Mouse (Mus musculus) liver, embryonic 12.5 days (tissue): ENCODE measurements around the gene Ap1m2. TPM values are rescaled to one million over a fixed set of nuclear protein-coding genes. Genes with fewer than 3 reads are reported as not detected.
"Not testable (repeated sequence)": the region's sequence is repeated elsewhere in the genome, so short reads cannot be mapped to it uniquely, and the experiment has no call there.

Experiments
- ATAC-seq: fragments of 200-750 bp; cut with Nextera tagmentation; 2 replicates; pipeline ENCODE4 v1.8.0; 2017; ENCODE audit warnings: moderate number of reproducible peaks, mild to moderate bottlenecking, moderate library complexity
- H3K27ac ChIP-seq: fragments of 300-500 bp; sonication (generic); 2 replicates; pipeline ENCODE4 v1.5.1; 2016; ENCODE audit warnings: mild to moderate bottlenecking
- H3K27me3 ChIP-seq: fragments of 300-500 bp; sonication (generic); replicated peaks from 2 replicates; pipeline ENCODE4 v1.6.1; 2016; ENCODE audit warnings: mild to moderate bottlenecking, moderate library complexity
- H3K36me3 ChIP-seq: fragments of 300-500 bp; sonication (generic); 2 replicates; pipeline ENCODE4 v1.6.1; 2016; ENCODE audit warnings: mild to moderate bottlenecking, moderate library complexity
- H3K4me1 ChIP-seq: fragments of 300-500 bp; sonication (generic); 2 replicates; pipeline ENCODE4 v1.6.1; 2016
- H3K4me2 ChIP-seq: fragments of 300-500 bp; sonication (generic); 2 replicates; pipeline ENCODE4 v1.6.1; 2016; ENCODE audit warnings: mild to moderate bottlenecking, moderate library complexity
- H3K4me3 ChIP-seq: fragments of 300-500 bp; sonication (generic); 2 replicates; pipeline ENCODE4 v1.5.1; 2016; ENCODE audit warnings: mild to moderate bottlenecking, moderate library complexity
- H3K9ac ChIP-seq: fragments of 300-500 bp; sonication (generic); 2 replicates; pipeline ENCODE4 v1.6.1; 2016; ENCODE audit warnings: mild to moderate bottlenecking, moderate library complexity
- H3K9me3 ChIP-seq: fragments of 300-500 bp; sonication (generic); replicated peaks from 2 replicates; pipeline ENCODE4 v1.6.1; 2016; ENCODE audit warnings: mild to moderate bottlenecking, moderate library complexity
- WGBS: fragments of 180-500 bp; shearing (Covaris S2); methylation state at CpG from one replicate; pipeline ENCODE4 v1.1.7; 2016; ENCODE audit not compliant: insufficient replicate concordance; 5-methylcytosine and 5-hydroxymethylcytosine counted together
- polyA plus RNA-seq: library from polyadenylated mRNA; unstranded; fragments of >200 nt; fragmentation: Nextera tagmentation; extraction: Ambion mirVana; gene quantifications from 2 replicates; pipeline ENCODE4 v1.2.1, GENCODE M21; 2016

Gene Ap1m2
- polyA plus RNA-seq, 1 experiment from 2014 or later = 0.25 TPM

DNA sequence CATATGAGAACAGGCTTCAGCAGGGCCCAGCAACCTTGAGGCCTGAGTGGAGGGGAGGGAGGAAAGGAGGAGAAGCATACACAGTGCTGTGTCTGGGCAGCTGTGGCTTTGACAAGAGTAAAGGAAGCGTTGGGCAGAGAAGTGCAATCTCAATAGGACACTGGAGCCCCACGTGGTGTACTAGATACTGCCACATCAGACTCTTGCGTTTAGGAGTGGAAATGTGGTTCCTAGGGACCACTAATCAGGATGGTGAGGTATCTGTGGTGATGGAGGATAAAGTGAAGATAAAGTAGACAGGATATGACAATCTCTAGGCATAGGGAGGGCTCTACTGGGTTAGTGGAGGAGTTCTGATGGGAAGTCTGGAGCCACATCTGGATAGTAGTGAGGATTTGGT, 25.4 kb downstream of the Ap1m2 start:
- WGBS = 11% methylated on average over 3 of the region's 3 CpGs
- Histone ChIP-seq H3K27me3 (no peaks in the 10 kb centered on the region), H3K36me3 (peaks cover 60% of the 10 kb centered on the region), H3K4me3 (peak overlapping the region; percentile 83), H3K4me1 (peaks cover 55% of the 10 kb centered on the region), H3K9me3 (no peaks in the 10 kb centered on the region), H3K9ac (peak overlapping the region; percentile 84), H3K4me2 (peak overlapping the region; percentile 83), H3K27ac (peak overlapping the region; percentile 86)
- no peak for ATAC-seq

- Histone ChIP-seq H3K4me2 (no peak overlapping the region), H3K9ac (no peak overlapping the region), H3K27ac (peak overlapping the region; percentile 33; the same call in 1 of the 2 replicates), H3K4me3 (no peak overlapping the region), H3K4me1 (peaks cover 41% of the 10 kb centered on the region), H3K36me3 (peaks cover 80% of the 10 kb centered on the region), H3K9me3 (no peaks in the 10 kb centered on the region), H3K27me3 (no peaks in the 10 kb centered on the region)
- no peak for ATAC-seq
- WGBS = 78% methylated on average over 3 of the region's 3 CpGs
Measured at GRCm38 (mm10) chr9:21283994-21284393, 28.1 kb downstream of the Ap1m2 start.

DNA sequence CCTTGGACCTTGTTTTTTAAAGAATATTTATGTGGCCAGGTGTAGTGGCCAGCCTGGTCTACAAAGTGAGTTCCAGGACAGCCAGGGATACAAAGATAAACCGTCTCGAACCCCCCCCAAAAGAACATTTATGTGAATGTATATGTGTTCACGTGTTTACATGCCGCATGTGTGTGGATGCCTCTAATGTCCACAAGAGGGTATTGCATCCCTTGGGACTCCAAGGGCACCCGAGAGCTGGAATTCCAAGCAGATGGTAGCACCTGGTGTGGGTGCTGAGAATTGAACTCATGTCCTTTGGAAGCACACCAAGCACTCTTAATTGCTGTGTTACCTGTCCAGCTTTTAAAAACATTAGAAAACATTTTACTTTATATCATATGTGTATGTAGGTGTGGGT, 28.5 kb downstream of the Ap1m2 start:
- H3K9me3 ChIP-seq = no peaks in the 10 kb centered on the region
- no peak overlapping the region for H3K9ac ChIP-seq
- no peak overlapping the region for H3K4me2 ChIP-seq
- peaks cover 80% of the 10 kb centered on the region for H3K36me3 ChIP-seq
- no peak overlapping the region for H3K27ac ChIP-seq
- H3K27me3 ChIP-seq = no peaks in the 10 kb centered on the region
- H3K4me1 ChIP-seq = peaks cover 37% of the 10 kb centered on the region
- WGBS = 85% methylated on average over 5 of the region's 5 CpGs
- H3K4me3 ChIP-seq = no peak overlapping the region
- no peak for ATAC-seq

DNA sequence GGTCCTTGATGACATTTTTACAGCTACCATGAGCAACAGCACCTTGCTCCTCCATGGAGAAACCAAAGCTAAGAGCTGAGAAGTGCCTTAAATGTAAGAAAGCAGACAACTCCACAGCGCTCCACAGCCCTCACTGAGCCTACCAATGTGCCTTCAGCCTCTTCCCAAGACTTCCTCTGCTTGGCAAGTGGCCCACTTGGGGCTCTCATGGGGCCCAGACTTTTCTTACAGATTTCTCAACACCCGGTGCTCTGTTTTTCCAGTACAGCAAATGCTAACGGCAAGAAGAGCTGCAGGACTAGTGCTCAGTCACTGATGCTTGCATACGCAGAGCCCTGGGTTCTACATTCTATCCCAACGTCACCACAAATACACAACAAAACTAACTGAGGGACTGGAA, 34.4 kb downstream of the Ap1m2 start:
- Histone ChIP-seq H3K36me3 (peaks cover 98% of the 10 kb centered on the region), H3K4me1 (peaks cover 28% of the 10 kb centered on the region), H3K9ac (no peak overlapping the region), H3K9me3 (no peaks in the 10 kb centered on the region), H3K27ac (no peak overlapping the region), H3K27me3 (no peaks in the 10 kb centered on the region), H3K4me2 (no peak overlapping the region), H3K4me3 (no peak overlapping the region)
- ATAC-seq = no peak
- WGBS = 90% methylated on average over 5 of the region's 5 CpGs

GRCm38 (mm10) chr9:21276307-21276706, 35.8 kb downstream of the Ap1m2 start:
- 80% methylated on average over 8 of the region's 8 CpGs for WGBS
- Histone ChIP-seq H3K4me1 (peaks cover 28% of the 10 kb centered on the region), H3K27me3 (no peaks in the 10 kb centered on the region), H3K4me2 (no peak overlapping the region), H3K9me3 (no peaks in the 10 kb centered on the region), H3K4me3 (no peak overlapping the region), H3K27ac (peak overlapping the region; percentile 70), H3K36me3 (peaks cover 99% of the 10 kb centered on the region), H3K9ac (no peak overlapping the region)
- no peak for ATAC-seq

DNA sequence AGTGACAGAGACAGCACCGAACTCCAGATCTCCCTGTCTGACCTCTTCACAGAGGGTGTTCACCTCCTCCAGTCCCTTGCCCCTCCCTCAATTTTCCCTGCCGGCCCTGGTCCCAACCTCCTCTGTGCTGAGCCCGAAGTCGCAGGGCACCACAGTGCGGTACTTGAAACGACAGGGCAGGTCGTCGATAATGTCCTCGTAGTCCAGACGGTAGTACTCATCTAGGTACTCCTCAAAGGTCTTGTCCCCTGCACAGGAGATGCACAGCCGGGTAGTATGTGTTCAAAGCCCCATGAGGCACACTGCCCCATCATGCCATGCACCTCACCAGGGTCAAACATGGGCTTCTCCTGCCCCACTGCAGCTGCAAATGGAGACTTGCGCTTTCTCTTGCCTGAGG, 36.4 kb downstream of the Ap1m2 start:
- Histone ChIP-seq H3K36me3 (peaks cover 99% of the 10 kb centered on the region), H3K9ac (peak overlapping the region; percentile 31; the same call in 1 of the 2 replicates), H3K9me3 (no peaks in the 10 kb centered on the region), H3K4me2 (no peak overlapping the region), H3K4me3 (no peak overlapping the region), H3K4me1 (peaks cover 28% of the 10 kb centered on the region), H3K27ac (peak overlapping the region; percentile 70), H3K27me3 (no peaks in the 10 kb centered on the region)
- WGBS = 90% methylated on average over 12 of the region's 12 CpGs
- 0 out of 2 replicates have a peak, but pooled peaks have one; percentile 2 for ATAC-seq

- peak; percentile 67 for ATAC-seq
- WGBS = 68% methylated on average over 7 of the region's 7 CpGs
- H3K9ac ChIP-seq = peak overlapping the region; percentile 31; the same call in 1 of the 2 replicates
Measured at GRCm38 (mm10) chr9:21275013-21275710, 37.0 kb downstream of the Ap1m2 start.

GRCm38 (mm10) chr9:21274336-21274735, 37.8 kb downstream of the Ap1m2 start:
- Histone ChIP-seq H3K4me1 (peaks cover 28% of the 10 kb centered on the region), H3K36me3 (peaks cover 99% of the 10 kb centered on the region), H3K4me3 (no peak overlapping the region), H3K27me3 (no peaks in the 10 kb centered on the region), H3K9me3 (no peaks in the 10 kb centered on the region), H3K4me2 (no peak overlapping the region), H3K27ac (peak overlapping the region; percentile 70; the same call in 1 of the 2 replicates), H3K9ac (no peak overlapping the region)
- 70% methylated on average over 3 of the region's 3 CpGs for WGBS
- ATAC-seq = no peak

More at GRCm38 (mm10) chr9:21275013-21275710, 37.0 kb downstream of the Ap1m2 start:
- Histone ChIP-seq H3K4me2 (peak overlapping the region; percentile 23; the same call in 1 of the 2 replicates), H3K27ac (peak overlapping the region; percentile 70), H3K36me3 (peaks cover 99% of the 10 kb centered on the region), H3K4me3 (0 out of 2 replicates have a peak overlapping the region, but pooled peaks have one; percentile 4), H3K9me3 (no peaks in the 10 kb centered on the region), H3K27me3 (no peaks in the 10 kb centered on the region), H3K4me1 (peaks cover 28% of the 10 kb centered on the region)

GRCm38 (mm10) chr9:21273520-21274228, 38.5 kb downstream of the Ap1m2 start:
- peak overlapping the region; percentile 70; the same call in 1 of the 2 replicates for H3K27ac ChIP-seq
- H3K9ac ChIP-seq = no peak overlapping the region
- H3K27me3 ChIP-seq = no peaks in the 10 kb centered on the region
- H3K4me2 ChIP-seq = no peak overlapping the region
- no peaks in the 10 kb centered on the region for H3K9me3 ChIP-seq
- 75% methylated on average over 7 of the region's 7 CpGs for WGBS
- no peak for ATAC-seq
- H3K4me1 ChIP-seq = peaks cover 35% of the 10 kb centered on the region
- peaks cover 99% of the 10 kb centered on the region for H3K36me3 ChIP-seq
- no peak overlapping the region for H3K4me3 ChIP-seq

DNA sequence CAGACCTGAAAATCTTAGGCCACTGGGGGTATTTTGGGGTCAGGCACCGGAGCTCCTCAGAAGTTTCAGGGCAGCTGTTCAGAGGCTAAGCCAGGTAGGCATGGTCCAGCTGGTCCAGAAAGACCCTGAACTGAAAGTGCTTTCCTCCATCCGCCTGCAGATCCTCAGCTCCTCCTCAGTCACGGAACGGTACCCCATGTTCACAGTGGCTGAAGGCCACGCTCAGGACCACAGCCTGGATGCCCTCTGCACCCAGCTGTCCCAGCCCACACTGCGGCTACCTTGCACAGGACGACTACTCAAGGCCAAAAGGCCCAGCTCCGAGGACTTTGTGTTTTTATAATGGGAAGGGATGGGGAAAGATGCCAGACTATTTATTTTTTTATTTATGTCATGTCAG, 39.0 kb downstream of the Ap1m2 start:
- Histone ChIP-seq H3K36me3 (peaks cover 100% of the 10 kb centered on the region), H3K4me1 (peaks cover 40% of the 10 kb centered on the region), H3K4me3 (no peak overlapping the region), H3K9ac (no peak overlapping the region), H3K9me3 (no peaks in the 10 kb centered on the region), H3K27me3 (no peaks in the 10 kb centered on the region), H3K4me2 (no peak overlapping the region), H3K27ac (0 out of 2 replicates have a peak overlapping the region, but pooled peaks have one; percentile 70)
- ATAC-seq = no peak
- WGBS = 83% methylated on average over 8 of the region's 8 CpGs

DNA sequence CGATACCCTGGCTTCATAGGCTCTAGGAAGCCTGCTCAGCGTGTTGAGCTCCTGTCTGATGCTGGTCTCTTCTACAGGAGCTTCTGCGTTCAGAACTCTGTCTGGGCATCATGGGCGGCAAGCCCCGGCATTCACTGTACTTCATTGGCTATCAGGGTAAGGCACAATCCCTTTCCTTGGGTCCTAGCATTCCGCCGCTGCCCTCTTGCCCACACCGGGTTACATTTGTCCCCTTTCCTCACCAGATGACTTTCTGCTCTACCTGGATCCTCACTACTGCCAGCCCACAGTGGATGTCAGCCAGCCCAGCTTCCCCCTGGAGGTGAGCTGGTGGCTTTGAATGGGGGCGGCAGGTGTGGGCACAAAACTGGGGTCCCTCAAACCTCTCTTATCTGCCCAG, 39.7 kb downstream of the Ap1m2 start:
- H3K4me2 ChIP-seq = no peak overlapping the region
- ATAC-seq = no peak
- H3K27ac ChIP-seq = no peak overlapping the region
- H3K4me3 ChIP-seq = no peak overlapping the region
- peaks cover 100% of the 10 kb centered on the region for H3K36me3 ChIP-seq
- H3K9ac ChIP-seq = no peak overlapping the region
- H3K9me3 ChIP-seq = no peaks in the 10 kb centered on the region
- no peaks in the 10 kb centered on the region for H3K27me3 ChIP-seq
- WGBS = 84% methylated on average over 9 of the region's 9 CpGs
- peaks cover 43% of the 10 kb centered on the region for H3K4me1 ChIP-seq

- H3K4me3 ChIP-seq, H3K9me3 ChIP-seq, H3K27ac ChIP-seq, H3K4me2 ChIP-seq, H3K9ac ChIP-seq, H3K27me3 ChIP-seq, ATAC-seq: not testable (repeated sequence)
- peaks cover 84% of the 10 kb centered on the region for H3K36me3 ChIP-seq
- 60% methylated on average over 5 of the region's 5 CpGs for WGBS
- H3K4me1 ChIP-seq = peaks cover 48% of the 10 kb centered on the region
Measured at GRCm38 (mm10) chr9:21269590-21269989, 42.5 kb downstream of the Ap1m2 start.
